Mouse (Mus musculus) retina, postnatal 7 days (tissue): ENCODE measurements around the gene Eprs.

Source experiments
- DNase-seq: peaks from one replicate; pipeline ENCODE4 v3.0.0-alpha.2; 2012; ENCODE audit warnings: low read depth, low spot score

Gene Eprs

GRCm38 (mm10) chr1:185449727-185450126, 86.9 kb downstream of the Eprs start:
- DNase-seq: no peak

- no peak for DNase-seq
Measured at GRCm38 (mm10) chr1:185451077-185451476, 88.2 kb downstream of the Eprs start.

GRCm38 (mm10) chr1:185451495-185451894, 88.7 kb downstream of the Eprs start:
- no peak for DNase-seq

GRCm38 (mm10) chr1:185452461-185452860, 89.6 kb downstream of the Eprs start:
- no peak for DNase-seq

GRCm38 (mm10) chr1:185454144-185454543, 91.3 kb downstream of the Eprs start:
- no peak for DNase-seq

- DNase-seq: peak; percentile 30
Measured at GRCm38 (mm10) chr1:185454575-185454954, 91.7 kb downstream of the Eprs start, which contains the start of gene Slc30a10. TSS of gene Slc30a10 (plus strand) at chr1:185454848.

- peak; percentile 17 for DNase-seq
Measured at GRCm38 (mm10) chr1:185454955-185455701, 92.3 kb downstream of the Eprs start.

- no peak for DNase-seq
Measured at GRCm38 (mm10) chr1:185456327-185456726, 93.5 kb downstream of the Eprs start.

- DNase-seq: no peak
Measured at GRCm38 (mm10) chr1:185460096-185460495, 97.3 kb downstream of the Eprs start.

- no peak for DNase-seq
Measured at GRCm38 (mm10) chr1:185462889-185463288, 100.0 kb downstream of the Eprs start.

GRCm38 (mm10) chr1:185469551-185470021, 106.7 kb downstream of the Eprs start:
- no peak for DNase-seq

- DNase-seq: no peak
Measured at GRCm38 (mm10) chr1:185472025-185472720, 109.3 kb downstream of the Eprs start.

- DNase-seq: no peak
Measured at GRCm38 (mm10) chr1:185472730-185473129, 109.9 kb downstream of the Eprs start.

- DNase-seq: no peak
Measured at GRCm38 (mm10) chr1:185473437-185473836, 110.6 kb downstream of the Eprs start.
